Mouse (Mus musculus) intestine, embryonic 15.5 days (tissue): ENCODE measurements around the gene Zfp991. TPM values are rescaled to one million over a fixed set of nuclear protein-coding genes. Genes with fewer than 3 reads are reported as not detected.
"Not testable (repeated sequence)": the region's sequence is repeated elsewhere in the genome, so short reads cannot be mapped to it uniquely, and the experiment has no call there.

Source experiments
- ATAC-seq: fragments of 200-750 bp; cut with Nextera tagmentation; 2 replicates; pipeline ENCODE4 v1.8.0; 2017; ENCODE audit warnings: moderate TSS enrichment, moderate library complexity
- H3K27ac ChIP-seq: fragments of 300-500 bp; sonication (generic); 2 replicates; pipeline ENCODE4 v1.5.1; 2015; ENCODE audit warnings: mild to moderate bottlenecking, inconsistent platforms
- H3K27me3 ChIP-seq: fragments of 300-500 bp; sonication (generic); replicated peaks from 2 replicates; pipeline ENCODE4 v1.6.1; 2015; ENCODE audit warnings: inconsistent platforms
- H3K36me3 ChIP-seq: fragments of 300-500 bp; sonication (generic); 2 replicates; pipeline ENCODE4 v1.6.1; 2015; ENCODE audit warnings: inconsistent platforms
- H3K4me1 ChIP-seq: fragments of 300-500 bp; sonication (generic); replicated peaks from 2 replicates; pipeline ENCODE4 v1.6.1; 2015; ENCODE audit warnings: inconsistent platforms
- H3K4me2 ChIP-seq: fragments of 300-500 bp; sonication (generic); replicated peaks from 2 replicates; pipeline ENCODE4 v1.6.1; 2015; ENCODE audit warnings: mild to moderate bottlenecking, inconsistent platforms
- H3K4me3 ChIP-seq: fragments of 300-500 bp; sonication (generic); replicated peaks from 2 replicates; pipeline ENCODE4 v1.5.1; 2015; ENCODE audit warnings: inconsistent platforms
- H3K9ac ChIP-seq: fragments of 300-500 bp; sonication (generic); 2 replicates; pipeline ENCODE4 v1.6.1; 2015; ENCODE audit warnings: inconsistent platforms
- H3K9me3 ChIP-seq: fragments of 300-500 bp; sonication (generic); 2 replicates; pipeline ENCODE4 v1.6.1; 2016; ENCODE audit warnings: inconsistent platforms
- WGBS: fragments of 180-500 bp; shearing (Covaris S2); methylation state at CpG from one replicate; pipeline ENCODE4 v1.1.7; 2015; 5-methylcytosine and 5-hydroxymethylcytosine counted together
- polyA plus RNA-seq: library from polyadenylated mRNA; unstranded; fragments of >200 nt; fragmentation: Nextera tagmentation; extraction: Ambion mirVana; gene quantifications from 2 replicates; pipeline ENCODE4 v1.2.1, GENCODE M21; 2015

Zfp991 gene
- polyA plus RNA-seq, 1 experiment from 2014 or later, result 8.9 TPM

DNA sequence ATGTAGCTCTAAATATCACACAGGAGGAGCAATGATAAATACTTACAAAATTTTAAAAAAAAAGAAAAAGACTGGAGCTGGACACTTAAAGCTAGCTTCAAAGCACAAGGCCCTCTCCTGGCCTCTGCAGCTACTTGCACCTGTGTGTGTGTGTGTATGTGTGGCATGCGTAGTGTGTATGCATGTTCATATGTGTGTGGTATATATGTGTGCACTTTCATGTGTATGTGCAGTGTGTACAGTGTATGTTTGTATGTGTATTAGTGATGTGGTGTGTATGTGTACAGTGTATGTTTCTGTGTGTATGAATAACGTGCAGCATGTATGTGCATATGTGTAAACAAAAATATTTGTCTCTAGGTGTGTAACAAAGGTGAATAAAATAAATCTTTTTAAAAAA lies 65.4 kb downstream of the Zfp991 start:
- not testable (repeated sequence) for ATAC-seq, H3K4me2 ChIP-seq, H3K27ac ChIP-seq, H3K4me1 ChIP-seq, H3K9me3 ChIP-seq, H3K9ac ChIP-seq, H3K4me3 ChIP-seq, H3K36me3 ChIP-seq, H3K27me3 ChIP-seq
- WGBS, result 80% methylated on average over 2 of the region's 2 CpGs

DNA sequence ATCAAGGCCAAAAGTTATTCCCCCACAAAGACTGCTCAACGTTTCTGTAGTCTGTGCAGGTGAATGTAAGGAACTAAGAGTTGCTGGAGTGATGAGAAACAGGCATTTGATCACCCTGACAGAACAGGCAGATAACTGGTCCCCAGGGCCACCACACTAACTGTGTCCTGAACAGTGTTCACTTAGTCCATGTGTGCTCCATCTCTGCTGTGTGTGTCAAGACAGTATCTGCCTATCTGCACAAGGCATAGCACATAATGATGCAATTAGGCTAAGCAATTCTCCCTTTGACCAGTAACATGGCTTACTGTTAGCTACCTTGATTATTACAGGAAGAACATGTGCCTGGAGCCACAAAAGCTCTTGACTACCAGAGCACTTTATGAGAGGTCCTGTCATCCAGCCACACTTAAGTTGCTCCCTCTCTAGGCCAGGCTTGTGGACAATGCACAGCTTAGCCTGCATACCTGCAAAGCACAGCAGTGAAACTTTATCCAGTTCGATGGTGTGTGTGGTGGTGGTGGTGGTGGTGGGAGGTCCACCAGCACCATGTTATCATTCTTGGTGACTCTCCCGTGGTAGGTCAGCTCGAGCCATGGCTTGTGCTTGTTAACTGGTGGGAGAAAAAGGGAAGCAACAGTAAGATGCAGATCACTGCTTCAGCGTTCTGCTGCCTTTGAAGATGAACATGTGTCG lies 67.4 kb downstream of the Zfp991 start:
- 85% methylated on average over 6 of the region's 6 CpGs for WGBS
- not testable (repeated sequence) for H3K27ac ChIP-seq, H3K9ac ChIP-seq, H3K4me1 ChIP-seq, H3K9me3 ChIP-seq, H3K4me2 ChIP-seq, H3K27me3 ChIP-seq, H3K4me3 ChIP-seq, H3K36me3 ChIP-seq
- 0 out of 2 replicates have a peak, but pooled peaks have one; percentile 14 for ATAC-seq

DNA sequence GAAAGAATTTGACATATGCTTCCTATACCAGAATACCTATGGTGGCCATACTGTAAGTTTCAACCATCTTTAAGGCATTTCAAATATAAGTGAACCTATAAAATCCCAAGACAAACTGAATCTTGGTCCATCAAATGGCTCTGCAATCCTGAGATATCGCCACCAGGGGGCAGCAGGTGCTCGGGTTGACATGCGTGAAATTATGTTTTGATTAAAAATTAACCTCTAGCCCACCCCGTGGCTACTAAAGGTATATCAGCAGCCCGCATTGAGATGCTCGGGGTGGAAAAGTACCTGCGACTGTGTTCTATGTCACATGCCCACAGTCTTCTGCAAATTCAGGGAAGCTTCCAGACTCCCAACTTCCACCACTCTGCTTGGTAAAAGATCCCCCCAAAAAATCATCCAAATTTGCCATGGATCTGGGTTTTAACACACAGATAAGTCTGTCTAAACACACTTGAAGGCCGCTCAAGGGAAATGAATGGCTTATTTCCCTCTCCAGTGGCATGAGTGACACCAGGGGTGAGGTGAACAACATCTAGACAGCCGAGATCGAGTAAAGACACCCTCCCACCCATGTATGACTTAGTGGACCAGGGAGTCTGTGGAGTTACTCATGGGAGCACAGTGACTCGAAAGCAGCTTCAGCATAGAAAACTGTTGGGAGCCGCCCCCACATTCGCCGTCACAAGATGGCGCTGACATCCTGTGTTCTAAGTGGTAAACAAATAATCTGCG lies 70.3 kb downstream of the Zfp991 start:
- H3K4me2 ChIP-seq, H3K4me3 ChIP-seq, H3K9ac ChIP-seq, ATAC-seq, H3K27me3 ChIP-seq, H3K36me3 ChIP-seq, H3K4me1 ChIP-seq, H3K9me3 ChIP-seq, H3K27ac ChIP-seq: not testable (repeated sequence)
- 79% methylated on average over 14 of the region's 16 CpGs for WGBS

DNA sequence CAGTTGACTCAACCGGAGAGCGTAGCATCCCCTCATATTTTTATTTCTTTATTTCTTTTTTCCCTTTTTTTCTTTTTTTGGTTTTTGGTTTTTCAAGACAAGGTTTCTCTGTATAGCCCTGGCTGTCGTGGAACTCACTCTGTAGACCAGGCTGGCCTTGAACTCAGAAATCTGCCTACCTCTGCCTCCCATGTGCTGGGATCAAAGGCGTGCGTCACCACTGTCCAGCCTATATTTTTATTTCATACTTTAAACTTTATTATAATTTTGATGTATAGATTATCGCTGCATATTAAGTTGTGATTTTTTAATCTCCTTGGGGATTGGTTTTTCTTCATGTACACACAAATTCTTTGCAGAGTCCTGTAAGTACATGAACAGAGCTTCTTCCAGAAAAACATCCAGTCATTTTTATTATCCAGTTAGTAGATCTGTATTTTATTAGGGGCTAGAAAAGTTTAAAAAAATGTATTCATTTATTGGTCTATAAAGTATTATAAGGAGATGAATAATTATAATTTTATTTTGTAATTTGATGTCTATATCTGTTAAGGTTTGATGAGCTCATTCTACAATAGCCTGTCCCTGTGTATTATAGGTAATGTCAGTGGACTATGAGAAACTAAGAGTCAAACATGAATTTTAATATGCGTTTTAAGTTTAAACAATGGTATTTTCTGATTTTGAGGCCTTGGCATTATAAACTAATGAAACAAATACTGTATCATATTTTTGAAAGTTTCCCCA lies 80.5 kb downstream of the Zfp991 start:
- H3K4me2 ChIP-seq, H3K27me3 ChIP-seq, H3K4me3 ChIP-seq, H3K27ac ChIP-seq, H3K9me3 ChIP-seq, ATAC-seq, H3K36me3 ChIP-seq, H3K4me1 ChIP-seq, H3K9ac ChIP-seq: not testable (repeated sequence)
- 80% methylated on average over 3 of the region's 7 CpGs for WGBS

DNA sequence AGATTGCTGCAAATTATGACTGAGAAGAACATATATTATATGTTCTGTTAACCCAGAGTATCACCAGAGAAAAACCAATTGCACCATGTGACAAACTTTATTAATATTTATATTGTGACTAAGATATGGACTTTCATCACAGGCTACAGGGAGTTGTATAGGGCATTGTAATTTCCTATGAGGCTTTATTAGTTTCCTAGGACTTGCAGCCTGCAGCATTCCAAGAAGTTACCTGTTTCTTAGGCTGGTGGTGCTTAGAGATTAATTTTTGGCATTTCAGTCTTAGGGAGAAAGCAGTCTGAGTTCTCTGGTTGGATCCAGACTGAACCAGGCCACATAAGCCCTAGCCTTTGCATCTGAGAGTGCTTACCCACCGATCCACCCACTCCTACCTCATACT lies 82.4 kb downstream of the Zfp991 start:
- not testable (repeated sequence) for ATAC-seq, H3K27ac ChIP-seq
- no CpG with 5 or more reads among the region's 1 CpGs for WGBS

DNA sequence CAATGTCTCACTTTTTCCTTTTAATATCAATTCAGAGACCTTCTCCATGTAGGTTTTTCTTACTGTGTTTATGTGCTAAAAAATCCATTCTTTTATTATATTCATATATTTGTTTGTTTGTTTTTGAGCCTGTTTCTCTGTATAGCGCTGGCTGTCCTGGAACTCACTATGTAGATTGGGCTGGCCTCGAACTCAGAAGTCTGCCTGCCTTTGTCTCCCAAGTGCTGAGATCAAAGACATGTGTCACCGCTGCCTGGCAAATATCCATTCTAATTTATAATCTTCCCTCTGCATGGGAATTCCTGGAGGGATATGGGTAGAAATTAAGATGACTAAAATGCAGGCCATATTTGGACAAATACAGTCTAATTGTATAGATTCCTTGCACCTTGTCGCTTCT lies 85.8 kb downstream of the Zfp991 start:
- not testable (repeated sequence) for ATAC-seq, H3K9ac ChIP-seq, H3K4me3 ChIP-seq, H3K27me3 ChIP-seq, H3K4me1 ChIP-seq, H3K27ac ChIP-seq, H3K9me3 ChIP-seq, H3K4me2 ChIP-seq, H3K36me3 ChIP-seq
- WGBS, result 63% methylated on average over 3 of the region's 4 CpGs

More for the DNA sequence above, 82.4 kb downstream of the Zfp991 start:
- H3K4me2 ChIP-seq, H3K27me3 ChIP-seq, H3K9ac ChIP-seq, H3K4me1 ChIP-seq, H3K36me3 ChIP-seq, H3K9me3 ChIP-seq, H3K4me3 ChIP-seq: not testable (repeated sequence)

DNA sequence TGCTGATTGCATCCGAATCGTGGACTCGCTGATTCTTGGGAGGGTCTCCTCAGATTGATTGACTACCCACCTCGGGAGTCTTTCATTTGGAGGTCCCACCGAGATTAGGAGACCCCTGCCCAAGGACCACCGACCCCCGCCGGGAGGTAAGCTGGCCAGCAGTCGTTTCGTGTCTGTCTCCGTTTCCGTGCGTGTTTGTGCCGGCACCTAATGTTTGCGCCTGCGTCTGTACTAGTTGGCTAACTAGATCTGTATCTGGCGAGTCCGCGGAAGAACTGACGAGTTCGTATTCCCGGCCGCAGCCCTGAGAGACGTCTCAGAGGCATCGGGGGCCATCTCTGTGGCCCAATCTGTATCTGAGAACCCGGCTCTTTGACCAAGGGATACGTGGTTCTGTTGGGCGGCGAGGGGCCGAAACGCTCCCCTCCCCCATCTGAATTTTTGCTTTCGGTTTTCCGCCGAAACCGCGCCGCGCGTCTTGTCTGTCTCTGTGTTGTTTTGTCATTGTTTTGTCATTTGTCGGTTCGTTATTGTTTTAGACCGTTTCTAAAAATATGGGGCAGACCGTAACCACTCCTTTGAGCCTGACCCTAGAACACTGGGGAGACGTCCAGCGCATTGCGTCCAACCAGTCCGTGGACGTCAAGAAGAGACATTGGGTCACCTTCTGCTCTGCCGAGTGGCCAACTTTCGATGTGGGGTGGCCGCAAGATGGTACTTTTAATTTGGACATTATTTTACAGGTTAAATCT lies 87.7 kb downstream of the Zfp991 start:
- ATAC-seq, H3K27ac ChIP-seq, H3K9ac ChIP-seq, H3K4me1 ChIP-seq, H3K9me3 ChIP-seq, H3K36me3 ChIP-seq, H3K27me3 ChIP-seq: not testable (repeated sequence)
- Histone ChIP-seq H3K4me3 (peak overlapping the region; percentile 37), H3K4me2 (peak overlapping the region; percentile 41)
- WGBS, result 70% methylated on average over 51 of the region's 51 CpGs

DNA sequence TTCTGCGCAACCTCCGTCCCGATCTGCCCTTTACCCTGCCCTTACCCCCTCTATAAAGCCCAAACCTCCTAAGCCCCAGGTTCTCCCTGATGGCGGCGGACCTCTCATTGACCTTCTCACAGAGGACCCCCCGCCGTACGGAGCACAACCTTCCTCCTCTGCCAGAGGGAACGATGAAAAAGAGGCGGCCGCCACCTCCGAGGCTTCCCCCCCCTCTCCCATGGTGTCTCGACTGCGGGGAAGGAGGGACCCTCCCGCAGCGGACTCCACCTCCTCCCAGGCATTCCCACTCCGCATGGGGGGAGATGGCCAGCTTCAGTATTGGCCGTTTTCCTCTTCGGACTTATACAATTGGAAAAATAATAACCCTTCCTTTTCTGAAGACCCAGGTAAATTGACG lies 88.4 kb downstream of the Zfp991 start:
- not testable (repeated sequence) for H3K9me3 ChIP-seq, ATAC-seq, H3K4me3 ChIP-seq, H3K4me1 ChIP-seq, H3K27me3 ChIP-seq, H3K9ac ChIP-seq, H3K4me2 ChIP-seq, H3K36me3 ChIP-seq, H3K27ac ChIP-seq
- WGBS, result 82% methylated on average over 17 of the region's 20 CpGs

DNA sequence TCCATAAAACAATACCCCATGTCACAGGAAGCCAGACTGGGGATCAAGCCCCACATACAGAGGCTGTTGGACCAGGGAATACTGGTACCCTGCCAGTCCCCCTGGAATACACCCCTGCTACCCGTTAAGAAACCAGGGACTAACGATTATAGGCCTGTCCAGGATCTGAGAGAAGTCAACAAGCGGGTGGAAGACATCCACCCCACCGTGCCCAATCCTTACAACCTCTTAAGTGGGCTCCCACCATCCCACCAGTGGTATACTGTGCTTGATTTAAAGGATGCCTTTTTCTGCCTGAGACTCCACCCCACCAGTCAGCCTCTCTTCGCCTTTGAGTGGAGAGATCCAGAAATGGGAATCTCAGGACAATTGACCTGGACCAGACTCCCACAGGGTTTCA lies 90.2 kb downstream of the Zfp991 start:
- H3K4me3 ChIP-seq, H3K9me3 ChIP-seq, H3K27ac ChIP-seq, H3K9ac ChIP-seq, H3K36me3 ChIP-seq, ATAC-seq, H3K27me3 ChIP-seq, H3K4me1 ChIP-seq, H3K4me2 ChIP-seq: not testable (repeated sequence)
- WGBS, result 89% methylated on average over 5 of the region's 5 CpGs

DNA sequence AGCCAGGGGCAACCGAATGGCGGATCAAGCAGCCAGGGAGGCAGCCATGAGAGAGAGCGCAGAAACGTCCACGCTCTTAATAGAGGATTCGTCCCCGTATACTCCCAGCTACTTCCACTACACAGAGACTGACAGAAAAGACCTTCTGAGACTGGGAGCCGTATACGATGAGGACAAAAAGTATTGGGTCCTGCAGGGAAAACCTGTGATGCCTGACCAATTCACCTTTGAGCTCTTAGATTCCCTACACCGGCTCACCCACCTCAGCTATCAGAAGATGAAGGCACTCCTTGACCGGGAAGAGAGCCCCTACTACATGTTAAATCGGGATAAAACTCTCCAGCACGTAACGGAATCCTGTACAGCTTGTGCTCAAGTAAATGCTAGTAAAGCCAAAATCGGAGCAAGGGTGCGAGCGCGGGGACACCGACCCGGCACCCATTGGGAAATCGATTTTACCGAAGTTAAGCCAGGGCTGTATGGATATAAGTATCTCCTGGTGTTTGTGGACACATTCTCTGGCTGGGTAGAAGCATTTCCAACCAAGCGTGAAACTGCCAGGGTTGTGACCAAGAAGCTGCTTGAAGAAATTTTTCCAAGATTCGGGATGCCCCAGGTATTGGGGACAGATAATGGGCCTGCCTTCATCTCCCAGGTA lies 92.1 kb downstream of the Zfp991 start:
- H3K27me3 ChIP-seq, ATAC-seq, H3K27ac ChIP-seq, H3K4me2 ChIP-seq, H3K36me3 ChIP-seq, H3K9me3 ChIP-seq, H3K4me1 ChIP-seq, H3K9ac ChIP-seq, H3K4me3 ChIP-seq: not testable (repeated sequence)
- 95% methylated on average over 24 of the region's 24 CpGs for WGBS

DNA sequence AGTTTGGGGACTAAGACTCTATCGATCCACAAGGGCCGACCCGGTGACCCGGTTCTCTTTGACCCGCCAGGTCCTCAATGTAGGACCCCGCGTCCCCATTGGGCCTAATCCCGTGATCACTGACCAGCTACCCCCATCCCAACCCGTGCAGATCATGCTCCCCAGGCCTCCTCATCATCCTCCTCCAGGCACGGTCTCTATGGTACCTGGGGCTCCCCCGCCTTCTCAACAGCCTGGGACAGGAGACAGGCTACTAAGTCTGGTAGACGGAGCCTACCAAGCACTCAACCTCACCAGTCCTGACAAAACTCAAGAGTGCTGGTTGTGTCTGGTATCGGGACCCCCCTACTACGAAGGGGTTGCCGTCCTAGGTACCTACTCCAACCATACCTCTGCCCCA lies 93.8 kb downstream of the Zfp991 start:
- not testable (repeated sequence) for H3K4me1 ChIP-seq, H3K9ac ChIP-seq, H3K27ac ChIP-seq, H3K9me3 ChIP-seq, ATAC-seq, H3K4me3 ChIP-seq, H3K27me3 ChIP-seq, H3K4me2 ChIP-seq, H3K36me3 ChIP-seq
- 91% methylated on average over 8 of the region's 15 CpGs for WGBS

DNA sequence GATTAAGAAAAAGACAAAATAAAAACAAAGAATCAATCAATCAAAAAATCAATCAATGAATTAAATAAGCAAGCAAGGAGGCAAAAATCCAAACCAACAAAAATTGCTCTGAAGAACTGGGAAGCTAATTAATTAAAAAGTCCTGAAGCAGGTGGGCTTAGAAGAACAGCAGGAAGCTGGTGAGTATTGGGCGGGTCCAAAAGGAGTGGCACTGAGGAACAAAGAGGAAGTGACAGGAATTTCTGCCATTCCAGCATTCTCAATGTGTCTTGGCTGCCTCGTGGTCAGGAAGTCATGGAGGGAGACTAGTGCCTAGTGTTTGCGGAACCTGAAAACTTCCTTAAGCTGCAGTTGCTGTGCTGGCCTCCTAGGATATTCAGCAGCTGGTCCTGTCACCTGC lies 98.2 kb downstream of the Zfp991 start:
- H3K9me3 ChIP-seq, H3K36me3 ChIP-seq, H3K9ac ChIP-seq, ATAC-seq, H3K4me1 ChIP-seq, H3K27ac ChIP-seq, H3K4me2 ChIP-seq, H3K4me3 ChIP-seq, H3K27me3 ChIP-seq: not testable (repeated sequence)
- 59% methylated on average over 2 of the region's 3 CpGs for WGBS
